Mouse (Mus musculus): ENCODE results near the gene Atp1b3. TPM values are rescaled to one million over a fixed set of nuclear protein-coding genes. Genes with fewer than 3 reads are reported as not detected.

The Atp1b3 gene
- polyA plus RNA-seq, 1 experiment from 2014 or later, result 143 TPM

GRCm38 (mm10) chr9:96383714-96384487 is 19.7 kb upstream of the Atp1b3 start:
- TF ChIP-seq CTCF (IDR thresholded peaks at IDR 0.05; ENCODE audit: low read depth) (no peak), EP300 (optimal IDR thresholded peaks at IDR 0.05) (no peak)
- H3K4me2 ChIP-seq (replicated peaks; ENCODE audit: low read depth), result peak overlapping the region; percentile 4; the same call in 1 of the 2 replicates
- WGBS, result 20% methylated on average over 18 of the region's 18 CpGs
- no peak; the same call in 1 of the 2 replicates for ATAC-seq (ENCODE audit: low FRiP score, low TSS enrichment)
- no peak overlapping the region for H3K4me3 ChIP-seq (ENCODE audit: low read depth, low read length)
- H3K27me3 ChIP-seq (ENCODE audit: control insufficient read depth, insufficient read depth, low read length), result no peaks in the 10 kb centered on the region
- H3K9me3 ChIP-seq (ENCODE audit: control insufficient read depth, low read length), result no peaks in the 10 kb centered on the region
- no peak for DNase-seq (ENCODE audit: low spot score)
- H3K9ac ChIP-seq (ENCODE audit: low read length), result no peak overlapping the region
- H3K27ac ChIP-seq (replicated peaks), result peak overlapping the region; percentile 61; the same call in 1 of the 2 replicates
- H3K36me3 ChIP-seq (ENCODE audit: control insufficient read depth, insufficient read depth, low read length), result no peaks in the 10 kb centered on the region
- peaks cover 3% of the 10 kb centered on the region; the same call in 1 of the 2 replicates for H3K4me1 ChIP-seq (replicated peaks; ENCODE audit: control insufficient read depth, insufficient read depth)

GRCm38 (mm10) chr9:96382756-96383155 is 18.5 kb upstream of the Atp1b3 start:
- ATAC-seq (ENCODE audit: low FRiP score, low TSS enrichment), result no peak
- DNase-seq (ENCODE audit: low spot score), result no peak
- Histone ChIP-seq H3K9me3 (ENCODE audit: control insufficient read depth, low read length) (no peaks in the 10 kb centered on the region), H3K4me3 (ENCODE audit: low read depth, low read length) (no peak overlapping the region), H3K36me3 (ENCODE audit: control insufficient read depth, insufficient read depth, low read length) (no peaks in the 10 kb centered on the region), H3K4me2 (replicated peaks; ENCODE audit: low read depth) (no peak overlapping the region), H3K27ac (replicated peaks) (0 out of 2 replicates have a peak overlapping the region, but pooled peaks have one; percentile 61), H3K4me1 (replicated peaks; ENCODE audit: control insufficient read depth, insufficient read depth) (peaks cover 3% of the 10 kb centered on the region; the same call in 1 of the 2 replicates), H3K27me3 (ENCODE audit: control insufficient read depth, insufficient read depth, low read length) (no peaks in the 10 kb centered on the region), H3K9ac (ENCODE audit: low read length) (no peak overlapping the region)
- 54% methylated on average over 4 of the region's 4 CpGs for WGBS
- TF ChIP-seq EP300 (optimal IDR thresholded peaks at IDR 0.05) (no peak), CTCF (IDR thresholded peaks at IDR 0.05; ENCODE audit: low read depth) (no peak)

- Histone ChIP-seq H3K4me2 (replicated peaks; ENCODE audit: low read depth) (0 out of 2 replicates have a peak overlapping the region, but pooled peaks have one; percentile 12), H3K4me1 (replicated peaks; ENCODE audit: control insufficient read depth, insufficient read depth) (peaks cover 3% of the 10 kb centered on the region; the same call in 1 of the 2 replicates), H3K9me3 (ENCODE audit: control insufficient read depth, low read length) (no peaks in the 10 kb centered on the region), H3K27me3 (ENCODE audit: control insufficient read depth, insufficient read depth, low read length) (no peaks in the 10 kb centered on the region), H3K36me3 (ENCODE audit: control insufficient read depth, insufficient read depth, low read length) (no peaks in the 10 kb centered on the region), H3K4me3 (ENCODE audit: low read depth, low read length) (no peak overlapping the region), H3K9ac (ENCODE audit: low read length) (0 out of 2 replicates have a peak overlapping the region, but pooled peaks have one; percentile 27), H3K27ac (replicated peaks) (peak overlapping the region; percentile 83)
- 35% methylated on average over 13 of the region's 13 CpGs for WGBS
- TF ChIP-seq CTCF (IDR thresholded peaks at IDR 0.05; ENCODE audit: low read depth) (no peak), EP300 (optimal IDR thresholded peaks at IDR 0.05) (no peak)
- peak; percentile 87 for ATAC-seq (ENCODE audit: low FRiP score, low TSS enrichment)
- DNase-seq (ENCODE audit: low spot score), result peak; percentile 73
These were observed 17.2 kb upstream of the Atp1b3 start for GRCm38 (mm10) chr9:96381393-96381792.

GRCm38 (mm10) chr9:96379551-96379950 is 15.3 kb upstream of the Atp1b3 start:
- WGBS, result 55% methylated on average over 7 of the region's 7 CpGs
- peaks cover 3% of the 10 kb centered on the region; the same call in 1 of the 2 replicates for H3K4me1 ChIP-seq (replicated peaks; ENCODE audit: control insufficient read depth, insufficient read depth)
- no peak overlapping the region for H3K4me3 ChIP-seq (ENCODE audit: low read depth, low read length)
- DNase-seq (ENCODE audit: low spot score) (no peak), ATAC-seq (ENCODE audit: low FRiP score, low TSS enrichment) (no peak)
- no peaks in the 10 kb centered on the region for H3K27me3 ChIP-seq (ENCODE audit: control insufficient read depth, insufficient read depth, low read length)
- no peaks in the 10 kb centered on the region for H3K36me3 ChIP-seq (ENCODE audit: control insufficient read depth, insufficient read depth, low read length)
- no peak overlapping the region for H3K9ac ChIP-seq (ENCODE audit: low read length)
- no peak for TF ChIP-seq EP300 (optimal IDR thresholded peaks at IDR 0.05)
- no peak for TF ChIP-seq CTCF (IDR thresholded peaks at IDR 0.05; ENCODE audit: low read depth)
- H3K9me3 ChIP-seq (ENCODE audit: control insufficient read depth, low read length), result no peaks in the 10 kb centered on the region
- H3K4me2 ChIP-seq (replicated peaks; ENCODE audit: low read depth), result no peak overlapping the region
- H3K27ac ChIP-seq (replicated peaks), result no peak overlapping the region

GRCm38 (mm10) chr9:96378747-96379146 is 14.5 kb upstream of the Atp1b3 start:
- WGBS, result 46% methylated on average over 5 of the region's 5 CpGs
- TF ChIP-seq EP300 (optimal IDR thresholded peaks at IDR 0.05), result no peak
- Histone ChIP-seq H3K27me3 (ENCODE audit: control insufficient read depth, insufficient read depth, low read length) (no peaks in the 10 kb centered on the region), H3K9ac (ENCODE audit: low read length) (no peak overlapping the region), H3K4me2 (replicated peaks; ENCODE audit: low read depth) (no peak overlapping the region), H3K4me3 (ENCODE audit: low read depth, low read length) (no peak overlapping the region), H3K36me3 (ENCODE audit: control insufficient read depth, insufficient read depth, low read length) (no peaks in the 10 kb centered on the region), H3K4me1 (replicated peaks; ENCODE audit: control insufficient read depth, insufficient read depth) (peaks cover 3% of the 10 kb centered on the region; the same call in 1 of the 2 replicates), H3K27ac (replicated peaks) (no peak overlapping the region), H3K9me3 (ENCODE audit: control insufficient read depth, low read length) (no peaks in the 10 kb centered on the region)
- DNase-seq (ENCODE audit: low spot score) (no peak), ATAC-seq (ENCODE audit: low FRiP score, low TSS enrichment) (no peak)

- DNase-seq (ENCODE audit: low spot score), result no peak
- Histone ChIP-seq H3K4me3 (ENCODE audit: low read depth, low read length) (no peak overlapping the region), H3K9ac (ENCODE audit: low read length) (no peak overlapping the region), H3K36me3 (ENCODE audit: control insufficient read depth, insufficient read depth, low read length) (no peaks in the 10 kb centered on the region), H3K27me3 (ENCODE audit: control insufficient read depth, insufficient read depth, low read length) (no peaks in the 10 kb centered on the region), H3K27ac (replicated peaks) (no peak overlapping the region), H3K4me1 (replicated peaks; ENCODE audit: control insufficient read depth, insufficient read depth) (peaks cover 2% of the 10 kb centered on the region; the same call in 1 of the 2 replicates), H3K9me3 (ENCODE audit: control insufficient read depth, low read length) (no peaks in the 10 kb centered on the region), H3K4me2 (replicated peaks; ENCODE audit: low read depth) (no peak overlapping the region)
- ATAC-seq (ENCODE audit: low FRiP score, low TSS enrichment), result no peak
- no peak for TF ChIP-seq EP300 (optimal IDR thresholded peaks at IDR 0.05)
- no peak for TF ChIP-seq CTCF (IDR thresholded peaks at IDR 0.05; ENCODE audit: low read depth)
- WGBS, result 96% methylated on average over 1 of the region's 1 CpGs
These were observed 12.9 kb upstream of the Atp1b3 start for GRCm38 (mm10) chr9:96377096-96377495.

Measured in stomach, postnatal 0 days (tissue).